Mouse (Mus musculus) forebrain, embryonic 10.5 days (tissue): Measurements from ENCODE around the gene Flvcr1. TPM values are rescaled to one million over a fixed set of nuclear protein-coding genes. Genes with fewer than 3 reads are reported as not detected.
"Not testable (repeated sequence)": the region's sequence is repeated elsewhere in the genome, so short reads cannot be mapped to it uniquely, and the experiment has no call there.

Experiments used
- DNase-seq: peaks from one replicate; pipeline ENCODE4 v3.0.0-alpha.2; 2017; ENCODE audit warnings: low spot score; ENCODE audit errors: extremely low spot score
- H3K27ac ChIP-seq: fragments of 300-500 bp; sonication (generic); 2 replicates; pipeline ENCODE4 v1.5.1; 2016; ENCODE audit warnings: mild to moderate bottlenecking
- H3K27me3 ChIP-seq: fragments of 300-500 bp; sonication (generic); 2 replicates; pipeline ENCODE4 v1.6.1; 2016; ENCODE audit warnings: mild to moderate bottlenecking; ENCODE audit not compliant: poor library complexity, severe bottlenecking
- H3K36me3 ChIP-seq: fragments of 300-500 bp; sonication (generic); replicated peaks from 2 replicates; pipeline ENCODE4 v1.6.1; 2016; ENCODE audit warnings: mild to moderate bottlenecking, moderate library complexity
- H3K4me1 ChIP-seq: fragments of 300-500 bp; sonication (generic); 2 replicates; pipeline ENCODE4 v1.6.1; 2016
- H3K4me3 ChIP-seq: fragments of 300-500 bp; sonication (generic); 2 replicates; pipeline ENCODE4 v1.5.1; 2016; ENCODE audit warnings: mild to moderate bottlenecking, moderate library complexity
- H3K9me3 ChIP-seq: fragments of 300-500 bp; sonication (generic); 2 replicates; pipeline ENCODE4 v1.6.1; 2016; ENCODE audit warnings: mild to moderate bottlenecking, moderate library complexity
- WGBS: fragments of 180-500 bp; shearing (Covaris S2); methylation state at CpG from one replicate; pipeline ENCODE4 v1.1.7; 2016; 5-methylcytosine and 5-hydroxymethylcytosine counted together
- polyA plus RNA-seq: library from polyadenylated mRNA; unstranded; fragments of >200 nt; fragmentation: Nextera tagmentation; extraction: Ambion mirVana; gene quantifications from 2 replicates; pipeline ENCODE4 v1.2.1, GENCODE M21; 2016

The Flvcr1 gene
- polyA plus RNA-seq, 1 experiment from 2014 or later, result 8.2 TPM

GRCm38 (mm10) chr1:191030922-191031425 is 5.0 kb upstream of the Flvcr1 start:
- H3K4me3 ChIP-seq, DNase-seq, H3K9me3 ChIP-seq, H3K27ac ChIP-seq, H3K36me3 ChIP-seq, H3K27me3 ChIP-seq: not testable (repeated sequence)
- H3K4me1 ChIP-seq, result peaks cover 16% of the 10 kb centered on the region
- WGBS, result 88% methylated on average over 6 of the region's 6 CpGs

GRCm38 (mm10) chr1:191030182-191030581 is 4.2 kb upstream of the Flvcr1 start:
- Histone ChIP-seq H3K4me1 (peaks cover 19% of the 10 kb centered on the region), H3K4me3 (no peak overlapping the region), H3K27me3 (no peaks in the 10 kb centered on the region), H3K36me3 (no peaks in the 10 kb centered on the region), H3K9me3 (no peaks in the 10 kb centered on the region), H3K27ac (no peak overlapping the region)
- no peak for DNase-seq
- WGBS, result 82% methylated on average over 10 of the region's 10 CpGs

DNA sequence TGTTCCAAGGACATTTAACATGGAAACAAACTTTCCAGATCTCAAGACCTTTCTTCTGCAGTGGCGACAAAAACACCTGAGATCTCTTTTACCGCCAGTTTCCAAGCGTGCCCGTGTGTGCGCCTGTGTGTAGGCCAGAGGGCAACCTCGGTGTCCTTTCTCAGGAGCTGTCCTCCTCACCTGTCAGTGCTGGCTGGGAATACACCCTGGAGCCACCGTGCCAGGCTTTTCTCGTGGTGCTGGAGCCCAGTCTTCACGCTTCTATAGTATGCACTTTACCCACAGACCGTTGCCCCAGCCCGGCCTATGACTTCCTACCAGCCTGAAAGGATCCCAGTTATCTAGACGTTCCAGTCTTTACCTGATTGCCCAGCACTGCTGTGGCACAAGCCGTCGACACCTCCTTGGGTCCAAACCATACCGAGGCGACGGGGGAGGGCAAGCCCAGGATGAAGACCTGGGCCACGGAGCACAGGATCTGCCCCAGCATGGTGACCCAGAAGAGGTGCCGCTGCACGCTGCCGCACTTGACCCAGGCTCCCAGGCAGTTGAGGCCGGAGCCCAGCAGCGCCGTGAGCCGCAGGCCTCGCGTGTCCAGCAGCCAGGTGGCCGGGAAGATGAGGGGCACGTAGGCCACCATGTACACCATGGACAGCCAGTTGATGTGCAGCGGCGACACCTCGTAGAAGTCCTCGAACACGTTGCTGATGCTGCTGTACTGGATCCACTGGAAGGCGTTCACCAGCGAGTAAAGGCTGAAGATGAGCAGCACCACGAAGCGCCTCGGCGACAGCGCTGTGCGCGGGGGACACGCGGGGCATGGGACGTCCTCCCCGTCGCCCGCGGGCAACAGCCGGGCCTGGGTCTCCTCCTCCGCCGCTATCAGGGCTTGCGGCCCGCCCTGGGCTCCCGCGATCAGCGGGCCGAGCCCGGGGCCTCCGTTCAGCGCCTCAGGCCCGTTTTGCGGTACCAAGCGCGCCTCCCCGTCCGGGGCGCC is 644 bp downstream of the Flvcr1 start:
- Histone ChIP-seq H3K27ac (peak overlapping the region; percentile 94), H3K36me3 (peaks cover 19% of the 10 kb centered on the region), H3K27me3 (no peaks in the 10 kb centered on the region), H3K4me3 (peak overlapping the region; percentile 89), H3K4me1 (peaks cover 30% of the 10 kb centered on the region), H3K9me3 (no peaks in the 10 kb centered on the region)
- WGBS, result 2% methylated on average over 67 of the region's 69 CpGs
- no peak for DNase-seq

DNA sequence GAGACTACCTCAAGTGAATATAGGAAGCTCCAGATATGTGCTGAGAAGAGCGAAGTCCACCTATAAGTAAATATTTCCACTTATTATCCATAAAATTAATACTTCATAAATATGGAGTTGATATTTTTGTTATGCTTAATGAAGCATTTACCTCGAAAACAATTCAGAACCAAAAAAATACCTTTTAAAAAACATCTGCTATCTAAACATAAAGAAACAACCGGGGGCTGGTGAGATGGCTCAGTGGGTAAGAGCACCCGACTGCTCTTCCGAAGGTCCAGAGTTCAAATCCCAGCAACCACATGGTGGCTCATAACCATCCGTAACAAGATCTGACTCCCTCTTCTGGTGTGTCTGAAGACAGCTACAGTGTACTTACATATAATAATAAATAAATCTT is 2.2 kb downstream of the Flvcr1 start:
- not testable (repeated sequence) for H3K27me3 ChIP-seq, H3K4me3 ChIP-seq, H3K27ac ChIP-seq, DNase-seq, H3K9me3 ChIP-seq
- 90% methylated on average over 6 of the region's 6 CpGs for WGBS
- Histone ChIP-seq H3K4me1 (peaks cover 30% of the 10 kb centered on the region), H3K36me3 (peaks cover 34% of the 10 kb centered on the region)

GRCm38 (mm10) chr1:191023140-191023539 is 2.8 kb downstream of the Flvcr1 start:
- peaks cover 37% of the 10 kb centered on the region for H3K36me3 ChIP-seq
- 95% methylated on average over 2 of the region's 2 CpGs for WGBS
- H3K27me3 ChIP-seq, result no peaks in the 10 kb centered on the region
- no peaks in the 10 kb centered on the region for H3K9me3 ChIP-seq
- no peak for DNase-seq
- H3K4me3 ChIP-seq, result no peak overlapping the region
- H3K27ac ChIP-seq, result no peak overlapping the region
- peaks cover 30% of the 10 kb centered on the region for H3K4me1 ChIP-seq

DNA sequence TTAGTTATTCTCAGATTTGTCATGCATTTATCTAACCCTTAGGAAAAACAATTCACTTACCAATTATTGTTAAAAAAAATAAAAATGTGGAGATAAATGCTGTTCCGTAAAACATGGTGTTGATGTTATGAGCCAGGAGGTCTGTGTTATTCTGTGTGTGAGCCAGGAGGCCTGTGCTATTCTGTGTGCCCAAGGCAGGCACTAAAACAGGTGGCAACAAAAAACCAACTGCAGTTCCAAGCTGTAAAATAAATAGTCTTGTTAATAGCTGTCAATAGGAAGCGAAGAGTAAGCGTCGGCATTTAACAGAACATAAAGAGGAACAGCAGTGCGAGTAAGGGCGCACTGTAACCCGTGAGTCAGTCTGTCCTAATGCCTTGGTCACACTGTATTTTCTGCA is 4.9 kb downstream of the Flvcr1 start:
- Histone ChIP-seq H3K27ac (no peak overlapping the region), H3K4me3 (no peak overlapping the region), H3K36me3 (peaks cover 43% of the 10 kb centered on the region), H3K4me1 (peaks cover 20% of the 10 kb centered on the region), H3K27me3 (no peaks in the 10 kb centered on the region), H3K9me3 (no peaks in the 10 kb centered on the region)
- 93% methylated on average over 7 of the region's 7 CpGs for WGBS
- no peak for DNase-seq

GRCm38 (mm10) chr1:191020217-191020924 is 5.6 kb downstream of the Flvcr1 start:
- 88% methylated on average over 3 of the region's 3 CpGs for WGBS
- peaks cover 43% of the 10 kb centered on the region for H3K36me3 ChIP-seq
- no peak overlapping the region for H3K27ac ChIP-seq
- peaks cover 13% of the 10 kb centered on the region for H3K4me1 ChIP-seq
- no peak for DNase-seq
- H3K4me3 ChIP-seq, result no peak overlapping the region
- H3K9me3 ChIP-seq, result no peaks in the 10 kb centered on the region
- no peaks in the 10 kb centered on the region for H3K27me3 ChIP-seq

- WGBS, result 93% methylated on average over 5 of the region's 5 CpGs
- Histone ChIP-seq H3K36me3 (peaks cover 48% of the 10 kb centered on the region), H3K27me3 (no peaks in the 10 kb centered on the region), H3K4me3 (no peak overlapping the region), H3K27ac (no peak overlapping the region), H3K9me3 (no peaks in the 10 kb centered on the region), H3K4me1 (peaks cover 8% of the 10 kb centered on the region)
- DNase-seq, result no peak
Measured at GRCm38 (mm10) chr1:191019803-191020202, 6.2 kb downstream of the Flvcr1 start.

DNA sequence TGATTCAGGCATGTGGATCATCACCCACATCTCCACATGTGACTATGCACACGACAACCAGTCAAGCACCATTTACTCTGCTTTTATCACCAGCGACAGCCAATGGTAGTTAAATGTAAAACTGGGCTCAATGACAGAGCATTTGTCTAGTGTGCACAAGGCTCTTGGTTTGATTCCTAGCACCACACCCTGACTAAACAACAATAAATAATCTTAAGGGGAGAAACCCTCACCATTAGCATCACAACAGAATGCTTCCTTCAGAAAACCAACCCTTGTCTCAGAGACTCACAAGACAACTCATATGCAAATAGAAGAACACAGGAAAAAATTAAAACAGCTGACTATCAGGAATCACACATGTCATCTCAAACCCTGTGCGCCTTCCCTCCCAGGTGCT is 11.7 kb downstream of the Flvcr1 start:
- Histone ChIP-seq H3K36me3 (peaks cover 70% of the 10 kb centered on the region), H3K27me3 (no peaks in the 10 kb centered on the region), H3K4me3 (no peak overlapping the region), H3K9me3 (no peaks in the 10 kb centered on the region), H3K4me1 (no peaks in the 10 kb centered on the region), H3K27ac (no peak overlapping the region)
- WGBS, result 95% methylated on average over 3 of the region's 3 CpGs
- no peak for DNase-seq

DNA sequence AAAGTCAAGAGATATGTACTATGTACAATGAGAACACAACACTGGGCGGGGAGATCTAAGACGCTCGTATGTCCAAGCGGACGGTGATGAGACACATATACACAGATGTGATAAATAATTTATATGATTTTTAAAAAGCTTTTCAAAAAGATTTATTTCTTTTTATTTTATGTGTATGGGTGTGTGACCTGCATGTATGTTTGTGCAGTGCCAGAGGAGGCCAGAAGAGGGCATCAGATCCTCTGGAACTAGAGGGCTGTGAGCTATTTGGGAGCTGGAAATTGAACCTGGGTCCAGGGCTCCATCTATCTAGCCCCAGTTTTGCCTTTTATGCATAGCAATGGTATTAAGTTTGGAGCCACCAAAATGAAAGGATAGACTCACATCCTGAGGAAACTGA is 17.3 kb downstream of the Flvcr1 start:
- DNase-seq, result no peak
- Histone ChIP-seq H3K9me3 (peaks cover 3% of the 10 kb centered on the region; the same call in 1 of the 2 replicates), H3K36me3 (peaks cover 84% of the 10 kb centered on the region), H3K27me3 (no peaks in the 10 kb centered on the region), H3K4me1 (no peaks in the 10 kb centered on the region), H3K27ac (no peak overlapping the region), H3K4me3 (no peak overlapping the region)
- 96% methylated on average over 5 of the region's 5 CpGs for WGBS

DNA sequence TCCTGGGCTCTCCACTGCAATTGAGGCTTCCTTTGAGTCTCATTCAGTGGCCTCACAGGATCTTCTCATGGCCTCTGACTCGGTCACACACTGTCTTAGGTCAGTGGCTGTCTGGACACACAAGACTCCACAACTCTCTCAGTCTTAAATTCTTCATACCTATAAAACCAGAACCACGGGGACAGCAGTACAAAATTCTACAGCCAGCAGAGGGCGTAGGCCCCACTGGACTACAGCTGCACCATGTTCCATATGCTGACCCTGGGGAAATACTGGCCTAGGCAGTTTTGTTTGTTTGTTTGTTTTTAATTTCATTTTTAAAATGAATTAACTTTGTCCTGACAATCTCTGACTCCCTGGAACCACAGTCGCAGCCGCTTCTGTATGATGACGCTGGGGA is 23.8 kb downstream of the Flvcr1 start:
- 63% methylated on average over 6 of the region's 6 CpGs for WGBS
- Histone ChIP-seq H3K4me3 (no peak overlapping the region), H3K9me3 (peaks cover 7% of the 10 kb centered on the region; the same call in 1 of the 2 replicates), H3K27me3 (no peaks in the 10 kb centered on the region), H3K36me3 (peaks cover 23% of the 10 kb centered on the region), H3K4me1 (no peaks in the 10 kb centered on the region), H3K27ac (no peak overlapping the region)
- no peak for DNase-seq

GRCm38 (mm10) chr1:191000686-191001085 is 25.3 kb downstream of the Flvcr1 start:
- Histone ChIP-seq H3K4me3 (no peak overlapping the region), H3K36me3 (peaks cover 15% of the 10 kb centered on the region), H3K27me3 (no peaks in the 10 kb centered on the region), H3K4me1 (no peaks in the 10 kb centered on the region), H3K27ac (no peak overlapping the region), H3K9me3 (peaks cover 7% of the 10 kb centered on the region; the same call in 1 of the 2 replicates)
- 85% methylated on average over 3 of the region's 3 CpGs for WGBS
- no peak for DNase-seq

DNA sequence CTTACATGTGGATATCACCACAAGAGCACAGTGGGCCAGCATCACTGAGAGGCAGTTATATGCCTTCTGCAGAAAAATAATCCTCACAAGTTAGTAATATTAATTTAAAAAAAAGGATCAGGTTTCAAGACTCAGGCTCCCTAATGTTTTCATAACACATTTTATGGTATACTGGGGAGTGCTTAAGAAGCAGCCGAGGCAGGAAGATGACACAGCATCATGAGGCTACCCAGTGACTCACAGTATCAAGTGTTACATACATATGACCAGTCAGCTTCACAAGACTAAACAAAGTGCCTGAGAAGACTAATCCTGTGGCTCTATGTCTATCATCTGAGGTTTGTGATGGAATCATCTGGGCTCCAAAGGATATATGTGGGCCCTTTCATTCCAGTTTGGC is 27.9 kb downstream of the Flvcr1 start:
- 91% methylated on average over 1 of the region's 1 CpGs for WGBS
- H3K9me3 ChIP-seq, result peaks cover 7% of the 10 kb centered on the region; the same call in 1 of the 2 replicates
- no peak overlapping the region for H3K4me3 ChIP-seq
- no peaks in the 10 kb centered on the region; the same call in 1 of the 2 replicates for H3K36me3 ChIP-seq
- no peak for DNase-seq
- no peaks in the 10 kb centered on the region for H3K27me3 ChIP-seq
- H3K27ac ChIP-seq, result no peak overlapping the region
- no peaks in the 10 kb centered on the region for H3K4me1 ChIP-seq
